Mouse (Mus musculus) midbrain, embryonic 12.5 days (tissue): ENCODE results near the gene 6030468B19Rik. TPM values are rescaled to one million over a fixed set of nuclear protein-coding genes. Genes with fewer than 3 reads are reported as not detected.

Experiments
- ATAC-seq: fragments of 200-750 bp; cut with Nextera tagmentation; 2 replicates; pipeline ENCODE4 v1.8.0; 2017; ENCODE audit warnings: low read depth, moderate TSS enrichment, moderate library complexity; ENCODE audit not compliant: low FRiP score
- H3K27ac ChIP-seq: fragments of 300-500 bp; sonication (generic); replicated peaks from 2 replicates; pipeline ENCODE4 v1.5.1; 2016; ENCODE audit warnings: mild to moderate bottlenecking
- H3K27me3 ChIP-seq: fragments of 300-500 bp; sonication (generic); 2 replicates; pipeline ENCODE4 v1.6.1; 2016; ENCODE audit warnings: mild to moderate bottlenecking
- H3K36me3 ChIP-seq: fragments of 300-500 bp; sonication (generic); 2 replicates; pipeline ENCODE4 v1.6.1; 2016
- H3K4me1 ChIP-seq: fragments of 300-500 bp; sonication (generic); 2 replicates; pipeline ENCODE4 v1.6.1; 2016
- H3K4me2 ChIP-seq: fragments of 300-500 bp; sonication (generic); replicated peaks from 2 replicates; pipeline ENCODE4 v1.6.1; 2016; ENCODE audit warnings: mild to moderate bottlenecking, moderate library complexity
- H3K4me3 ChIP-seq: fragments of 300-500 bp; sonication (generic); 2 replicates; pipeline ENCODE4 v1.5.1; 2016; ENCODE audit warnings: mild to moderate bottlenecking
- H3K9ac ChIP-seq: fragments of 300-500 bp; sonication (generic); replicated peaks from 2 replicates; pipeline ENCODE4 v1.6.1; 2016; ENCODE audit warnings: mild to moderate bottlenecking, moderate library complexity
- H3K9me3 ChIP-seq: fragments of 300-500 bp; sonication (generic); 2 replicates; pipeline ENCODE4 v1.6.1; 2016; ENCODE audit warnings: mild to moderate bottlenecking
- WGBS: fragments of 180-500 bp; shearing (Covaris S2); methylation state at CpG from one replicate; pipeline ENCODE4 v1.1.7; 2016; 5-methylcytosine and 5-hydroxymethylcytosine counted together
- polyA plus RNA-seq: library from polyadenylated mRNA; unstranded; fragments of >200 nt; fragmentation: Nextera tagmentation; extraction: Ambion mirVana; gene quantifications from 2 replicates; pipeline ENCODE4 v1.2.1, GENCODE M21; 2016

Gene 6030468B19Rik
- polyA plus RNA-seq, 1 experiment from 2014 or later, result 0.28 TPM

- no peaks in the 10 kb centered on the region for H3K27me3 ChIP-seq
- H3K4me1 ChIP-seq, result peaks cover 25% of the 10 kb centered on the region
- 95% methylated on average over 3 of the region's 3 CpGs for WGBS
- H3K27ac ChIP-seq, result no peak overlapping the region
- no peak for ATAC-seq
- H3K36me3 ChIP-seq, result peaks cover 57% of the 10 kb centered on the region
- H3K9me3 ChIP-seq, result no peaks in the 10 kb centered on the region
- H3K4me2 ChIP-seq, result no peak overlapping the region
- H3K9ac ChIP-seq, result no peak overlapping the region
- H3K4me3 ChIP-seq, result no peak overlapping the region
These were observed 55.4 kb downstream of the 6030468B19Rik start for GRCm38 (mm10) chr11:117852875-117853274.

GRCm38 (mm10) chr11:117854241-117854640 lies 56.8 kb downstream of the 6030468B19Rik start:
- 92% methylated on average over 9 of the region's 9 CpGs for WGBS
- H3K36me3 ChIP-seq, result peaks cover 57% of the 10 kb centered on the region
- ATAC-seq, result no peak

GRCm38 (mm10) chr11:117855360-117855759 lies 57.9 kb downstream of the 6030468B19Rik start:
- Histone ChIP-seq H3K36me3 (peaks cover 57% of the 10 kb centered on the region), H3K4me1 (peaks cover 15% of the 10 kb centered on the region), H3K4me3 (no peak overlapping the region), H3K27me3 (peaks cover 21% of the 10 kb centered on the region), H3K9ac (no peak overlapping the region), H3K9me3 (no peaks in the 10 kb centered on the region), H3K27ac (no peak overlapping the region), H3K4me2 (no peak overlapping the region)
- no peak for ATAC-seq
- WGBS, result 95% methylated on average over 5 of the region's 5 CpGs

More at GRCm38 (mm10) chr11:117854241-117854640, 56.8 kb downstream of the 6030468B19Rik start:
- Histone ChIP-seq H3K9me3 (no peaks in the 10 kb centered on the region), H3K27ac (no peak overlapping the region), H3K9ac (no peak overlapping the region), H3K4me1 (peaks cover 18% of the 10 kb centered on the region), H3K27me3 (peaks cover 10% of the 10 kb centered on the region), H3K4me2 (no peak overlapping the region), H3K4me3 (no peak overlapping the region)

GRCm38 (mm10) chr11:117855975-117856374 lies 58.5 kb downstream of the 6030468B19Rik start:
- Histone ChIP-seq H3K36me3 (peaks cover 57% of the 10 kb centered on the region), H3K27ac (no peak overlapping the region), H3K4me1 (peaks cover 13% of the 10 kb centered on the region), H3K4me3 (no peak overlapping the region), H3K4me2 (no peak overlapping the region), H3K27me3 (peaks cover 27% of the 10 kb centered on the region), H3K9ac (no peak overlapping the region), H3K9me3 (no peaks in the 10 kb centered on the region)
- 90% methylated on average over 1 of the region's 1 CpGs for WGBS
- no peak for ATAC-seq

Other genes with a start within 250 kb of the 6030468B19Rik start
- 24.3 and 26.4 TPM in 2 replicates for gene Tnrc6c, start 143.4 kb upstream of the 6030468B19Rik start, polyA plus RNA-seq
- gene Tmc8, start 15.6 kb upstream of the 6030468B19Rik start, polyA plus RNA-seq, result 0.37 and 0.92 TPM in 2 replicates
- 6.5 and 6.6 TPM in 2 replicates for gene Tmc6, start 15.5 kb upstream of the 6030468B19Rik start, polyA plus RNA-seq
- 0.56 TPM in 1 of 2 replicates, not detected in the other for gene Gm20708, start 12.0 kb downstream of the 6030468B19Rik start, polyA plus RNA-seq
- gene Syngr2, start 12.0 kb downstream of the 6030468B19Rik start, polyA plus RNA-seq, result 26.2 and 27.0 TPM in 2 replicates
- 4.4 and 4.7 TPM in 2 replicates for gene Afmid, start 28.3 kb downstream of the 6030468B19Rik start, polyA plus RNA-seq
- gene Tk1, start 28.4 kb downstream of the 6030468B19Rik start, polyA plus RNA-seq, result 69.5 and 70.9 TPM in 2 replicates
- 228 and 237 TPM in 2 replicates for gene Birc5, start 51.6 kb downstream of the 6030468B19Rik start, polyA plus RNA-seq
- not detected in 2 replicates for gene Tmem235, start 63.1 kb downstream of the 6030468B19Rik start, polyA plus RNA-seq
- 3.1 and 3.2 TPM in 2 replicates for gene Tha1, start 75.8 kb downstream of the 6030468B19Rik start, polyA plus RNA-seq
- gene Socs3, start 172.4 kb downstream of the 6030468B19Rik start, polyA plus RNA-seq, result 10.7 and 13.2 TPM in 2 replicates
- gene Pgs1, start 188.6 kb downstream of the 6030468B19Rik start, polyA plus RNA-seq, result 47.5 and 48.9 TPM in 2 replicates